Mouse (Mus musculus) heart, postnatal 14 days (tissue): ENCODE data around the gene Rab3gap2. TPM values are rescaled to one million over a fixed set of nuclear protein-coding genes. Genes with fewer than 3 reads are reported as not detected.

Experiments
- DNase-seq, 2 experiments: peaks; one replicate each; pipeline ENCODE4 v3.0.0; 2021 to 2022
- intact Hi-C: fragments of 180-260 bp; cut with DNase I; formaldehyde crosslinking; loops from one replicate; pipeline ENCODE4 v1.15.1; 2025
- long read RNA-seq, 2 experiments: library from polyadenylated mRNA; stranded (forward); transcript quantifications; one replicate each; pipeline ENCODE4 v2.0.0; 2021
- total RNA-seq, 2 experiments: library from RNA; stranded (reverse); gene quantifications; 2 replicates each; pipeline ENCODE4 v1.2.3; 2021

The Rab3gap2 gene
- total RNA-seq, result 10 to 100 TPM; 21.4 to 22.0 TPM
- long read RNA-seq, experiment 1, full-length matches to known transcripts, result 9 of 13 reads
- long read RNA-seq, experiment 1, partial matches to known transcripts, result 2 of 13 reads
- long read RNA-seq, experiment 1, other reads (novel, unspliced or antisense), result 2 of 13 reads
- long read RNA-seq, experiment 2, full-length matches to known transcripts, result 10 of 13 reads
- long read RNA-seq, experiment 2, partial matches to known transcripts, result 0 of 13 reads
- long read RNA-seq, experiment 2, other reads (novel, unspliced or antisense), result 3 of 13 reads

DNA sequence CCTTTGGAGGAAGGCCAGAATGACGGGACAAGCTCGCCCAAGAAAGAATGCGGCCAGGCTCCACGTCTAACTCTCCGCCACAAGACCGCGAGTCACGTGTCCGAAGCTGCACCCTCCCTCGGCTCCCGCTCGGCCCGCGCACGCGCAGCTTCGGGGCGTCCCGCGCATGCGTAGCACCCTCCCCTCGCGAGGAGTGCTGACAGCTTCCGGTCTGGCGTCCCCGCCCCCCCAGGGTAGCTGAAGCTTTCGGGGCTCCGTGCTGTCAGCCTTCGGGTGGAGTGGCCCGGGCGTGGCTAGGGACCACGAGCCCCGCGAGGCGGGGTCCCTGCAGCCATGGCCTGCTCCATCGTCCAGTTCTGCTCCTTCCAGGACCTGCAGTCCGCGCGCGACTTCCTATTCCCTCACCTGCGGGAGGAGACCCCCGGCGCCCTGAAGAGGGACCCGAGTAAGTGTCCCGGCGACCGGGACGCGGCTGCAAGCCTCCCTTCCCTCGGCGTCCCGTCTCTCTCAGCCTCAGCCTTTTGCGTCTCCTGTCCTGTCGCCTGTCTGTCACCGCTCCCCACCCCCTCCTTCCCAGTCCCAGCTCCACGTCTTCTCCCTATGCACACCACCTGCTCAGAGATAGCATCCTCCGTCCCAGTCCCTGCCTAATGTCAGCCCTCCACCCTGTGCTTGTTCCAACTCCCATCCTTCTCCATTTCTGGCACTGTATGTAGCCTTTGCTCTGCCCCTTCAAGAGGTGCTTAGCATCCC, at the start of gene Rab3gap2:
Gene Rab3gap2, plus strand, starts transcription at position 209 of the 753 bp plus-strand sequence.
- DNase-seq, result peak; percentile 100
- intact Hi-C loops, result no loop called here

DNA sequence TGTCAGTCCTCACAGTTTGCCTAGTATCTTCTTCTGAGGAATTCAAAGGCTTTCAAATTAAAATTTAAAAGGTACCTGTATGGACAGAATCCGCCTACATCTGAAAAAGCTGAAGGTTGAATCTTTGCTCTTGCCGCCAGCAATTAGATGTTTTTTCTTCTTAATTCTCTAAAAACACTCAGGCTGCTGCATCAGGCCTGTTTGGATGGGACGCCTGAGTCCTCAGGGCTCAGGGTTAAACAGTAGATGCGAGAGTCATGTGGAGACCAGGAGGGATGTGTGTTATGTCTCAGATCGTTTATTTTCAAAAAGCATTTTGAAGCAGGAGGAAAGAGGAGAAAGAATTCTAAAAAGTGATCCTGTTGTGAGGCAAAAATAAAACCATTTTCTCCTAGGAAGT, 30.3 kb upstream of the Rab3gap2 start:
- no peak for DNase-seq
- intact Hi-C loops, result no loop called here

DNA sequence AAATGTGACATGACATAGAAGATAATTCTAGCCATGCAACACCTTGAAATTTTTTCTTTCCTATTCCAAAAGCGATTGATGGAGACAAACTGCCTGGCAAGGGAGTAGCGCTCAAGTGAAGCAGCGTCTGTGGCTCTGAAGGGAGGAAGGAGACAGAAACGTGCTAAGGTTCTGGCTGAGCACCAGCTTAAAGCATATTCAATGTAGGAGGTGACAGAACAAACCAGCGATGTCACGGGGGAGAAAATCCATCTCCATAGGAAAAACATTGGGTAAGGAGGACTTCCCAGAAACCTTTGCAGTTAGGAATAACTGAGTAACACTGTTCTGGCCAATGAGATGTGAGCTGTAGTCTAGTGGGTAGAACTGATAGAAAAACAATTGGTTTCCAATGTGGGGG, 26.1 kb upstream of the Rab3gap2 start:
- DNase-seq, result no peak
- intact Hi-C loops, result no loop called here

DNA sequence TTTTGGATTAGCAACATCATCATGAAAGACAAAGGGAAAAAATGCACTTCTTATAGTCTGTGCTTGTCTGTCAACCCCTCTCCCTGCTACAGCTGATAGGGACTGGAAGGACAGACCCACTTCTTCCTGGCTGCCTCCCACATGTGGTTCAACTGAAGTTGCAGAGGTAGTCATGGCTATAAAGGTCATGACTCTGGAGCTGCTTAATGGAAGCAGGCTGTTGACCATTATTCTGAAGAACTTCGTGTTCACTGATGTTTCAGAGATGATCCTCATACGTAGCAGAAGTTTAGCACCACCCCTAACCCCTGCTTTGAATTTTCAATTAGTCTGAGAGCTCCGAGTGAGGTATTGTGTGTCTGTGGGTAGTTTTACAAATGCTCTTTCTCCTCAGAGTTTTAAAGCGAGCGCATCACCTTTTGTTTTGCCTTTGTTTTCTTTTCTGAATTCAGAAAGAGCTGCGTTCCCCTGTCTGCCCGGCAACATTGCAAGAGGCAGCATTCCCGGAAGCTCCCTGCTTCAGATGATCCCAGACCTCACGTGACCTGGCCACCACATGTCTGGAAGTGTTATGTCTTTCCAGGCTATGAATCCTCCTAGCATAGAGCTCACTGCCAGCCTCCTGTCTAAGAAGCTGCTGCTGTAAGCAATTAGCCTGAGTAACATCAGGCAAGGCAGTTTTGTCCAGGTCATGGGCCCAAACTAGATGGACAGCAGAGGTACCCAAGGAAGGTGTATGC, 20.2 kb upstream of the Rab3gap2 start:
- intact Hi-C loops, result no loop called here
- peak in 1 of 2 experiments; percentile 25 for DNase-seq

DNA sequence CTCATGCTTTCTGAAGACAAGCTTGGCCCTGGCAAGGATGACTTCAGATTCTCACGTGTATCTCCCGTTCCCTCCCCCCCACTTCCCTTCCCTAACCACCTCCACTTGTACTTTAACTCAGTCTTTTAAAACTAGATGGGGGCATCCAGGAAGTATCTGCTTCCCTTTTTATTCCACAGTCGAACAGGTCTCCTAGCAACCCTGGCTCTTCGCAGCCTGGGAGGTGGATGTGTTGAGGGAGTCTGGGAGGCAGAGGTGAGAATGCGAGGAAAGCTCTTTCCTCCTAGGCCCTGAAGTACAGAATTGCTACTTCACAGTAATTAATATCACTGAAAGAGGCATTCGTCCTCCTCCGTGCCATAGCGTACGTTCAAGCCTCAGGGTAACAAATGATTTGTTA, 18.4 kb upstream of the Rab3gap2 start:
- intact Hi-C loops, result no loop called here
- DNase-seq, result no peak

DNA sequence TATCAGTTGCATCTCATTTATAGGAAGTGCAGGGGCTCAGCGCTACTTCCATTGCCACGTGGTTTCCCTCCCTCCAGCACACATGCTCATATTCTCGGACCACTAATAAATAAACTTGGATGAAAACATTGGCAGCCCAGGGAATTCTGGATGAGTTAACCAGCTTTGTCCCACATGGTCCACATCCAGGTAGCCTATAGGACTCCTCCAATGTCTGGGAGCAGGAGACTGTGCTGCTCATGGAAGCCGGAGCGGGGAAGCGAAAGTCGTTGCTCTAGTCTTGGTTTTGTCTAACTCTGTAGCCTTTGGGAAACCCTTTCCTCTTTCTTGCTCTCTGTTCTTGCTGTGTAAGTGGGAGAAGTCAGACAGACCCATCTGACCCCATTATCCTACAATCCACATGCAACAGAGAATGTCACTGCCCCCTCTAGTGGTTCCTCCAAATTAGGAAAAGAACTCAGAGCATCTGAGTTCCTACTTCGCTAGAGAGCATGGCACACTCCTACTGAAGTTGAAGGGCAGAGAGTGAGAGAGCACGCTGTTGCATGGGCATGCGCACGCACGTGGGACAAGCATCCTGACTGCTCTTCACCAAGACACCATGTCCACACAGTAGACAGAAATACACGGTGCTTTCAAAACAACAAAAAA, 16.7 kb upstream of the Rab3gap2 start:
- peak in 1 of 2 experiments; percentile 35 for DNase-seq
- intact Hi-C loops, result no loop called here

DNA sequence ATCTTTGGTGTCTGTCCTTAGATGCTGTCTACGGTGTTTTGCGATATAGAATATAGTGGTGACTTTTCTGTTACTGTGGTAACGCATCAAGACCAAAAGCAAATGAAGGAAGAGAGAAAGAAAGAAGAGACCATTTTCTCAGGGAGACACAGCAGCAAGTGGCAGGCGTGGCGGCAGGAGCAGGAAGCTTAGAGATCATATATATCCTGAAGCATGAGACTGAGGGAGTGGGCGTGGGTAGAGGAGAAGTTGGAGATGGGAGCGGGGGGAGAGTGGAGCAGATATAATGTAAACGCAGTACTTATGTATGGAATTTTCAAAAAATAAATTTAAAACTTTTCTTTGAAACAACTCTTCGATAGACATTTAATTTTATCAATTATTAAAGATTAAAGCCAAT, 14.0 kb upstream of the Rab3gap2 start:
- intact Hi-C loops, result no loop called here
- no peak for DNase-seq

DNA sequence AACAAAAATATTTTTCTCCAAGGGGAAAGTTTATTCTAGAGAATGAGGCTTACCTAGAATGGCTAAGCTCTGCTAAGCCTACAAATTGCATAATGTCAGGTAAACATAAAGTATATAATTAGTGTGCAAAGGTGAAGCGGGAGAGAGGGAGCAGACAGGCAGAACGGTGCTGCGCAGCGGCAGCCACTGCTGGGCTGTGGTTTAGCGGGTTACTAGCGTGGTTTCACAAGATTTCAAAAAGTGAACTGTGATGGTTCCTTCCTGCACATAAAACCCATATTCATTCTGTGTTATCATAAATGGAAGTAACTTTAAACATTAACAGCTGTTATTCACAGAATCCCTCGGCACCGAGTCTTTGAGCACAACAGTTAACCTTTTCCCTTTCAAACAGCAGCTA, 11.8 kb upstream of the Rab3gap2 start:
- intact Hi-C loops, result loop anchor here (2.0 kb wide), 2 partner anchors 225 to 367 kb away; no protein-coding TSS in a partner anchor
- no peak for DNase-seq

DNA sequence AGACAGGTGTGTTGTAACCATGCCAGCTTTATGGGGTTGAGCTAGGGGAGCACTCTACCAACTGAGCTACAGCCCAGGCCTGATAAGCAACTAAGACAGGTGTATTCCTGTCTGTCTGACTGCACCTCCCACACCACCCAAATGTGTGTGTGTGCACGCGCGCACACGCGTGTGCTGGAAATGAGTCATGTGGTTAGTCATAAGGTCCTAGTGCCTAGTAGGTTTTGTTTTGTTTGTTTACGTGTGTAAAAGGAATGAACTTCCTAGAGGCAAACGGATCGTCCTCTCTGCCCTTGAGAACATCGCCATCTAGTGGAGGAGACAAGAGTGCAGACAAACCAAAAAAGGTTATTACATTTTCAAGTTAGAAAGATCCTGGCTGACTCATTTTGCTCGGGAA, 10.4 kb upstream of the Rab3gap2 start:
- peak in 1 of 2 experiments; percentile 61 for DNase-seq
- intact Hi-C loops, result loop anchor here (2.0 kb wide), 2 partner anchors 227 to 369 kb away; no protein-coding TSS in a partner anchor

DNA sequence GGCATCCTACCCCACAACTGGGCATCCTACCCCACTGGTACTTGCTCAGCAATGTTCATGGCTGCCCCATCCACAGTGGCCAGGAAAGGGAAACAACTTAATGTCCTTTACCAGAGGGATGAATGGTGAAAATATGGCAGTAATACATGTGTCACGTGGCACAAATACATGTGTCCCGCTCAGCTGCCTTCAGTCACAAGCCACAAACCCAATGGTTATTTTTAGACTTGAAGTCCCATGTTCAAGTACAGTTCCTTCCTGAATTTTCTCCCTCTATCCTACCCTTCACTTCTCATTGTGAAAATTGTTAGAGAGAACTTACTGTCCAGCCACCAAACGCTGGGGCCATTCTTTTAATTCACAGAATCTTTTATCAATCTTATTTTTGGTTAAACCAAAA, 7.6 kb upstream of the Rab3gap2 start:
- intact Hi-C loops, result loop anchor here (5.0 kb wide), 1 partner anchor 349 kb away; the partner anchor contains the start of gene Marc2

DNA sequence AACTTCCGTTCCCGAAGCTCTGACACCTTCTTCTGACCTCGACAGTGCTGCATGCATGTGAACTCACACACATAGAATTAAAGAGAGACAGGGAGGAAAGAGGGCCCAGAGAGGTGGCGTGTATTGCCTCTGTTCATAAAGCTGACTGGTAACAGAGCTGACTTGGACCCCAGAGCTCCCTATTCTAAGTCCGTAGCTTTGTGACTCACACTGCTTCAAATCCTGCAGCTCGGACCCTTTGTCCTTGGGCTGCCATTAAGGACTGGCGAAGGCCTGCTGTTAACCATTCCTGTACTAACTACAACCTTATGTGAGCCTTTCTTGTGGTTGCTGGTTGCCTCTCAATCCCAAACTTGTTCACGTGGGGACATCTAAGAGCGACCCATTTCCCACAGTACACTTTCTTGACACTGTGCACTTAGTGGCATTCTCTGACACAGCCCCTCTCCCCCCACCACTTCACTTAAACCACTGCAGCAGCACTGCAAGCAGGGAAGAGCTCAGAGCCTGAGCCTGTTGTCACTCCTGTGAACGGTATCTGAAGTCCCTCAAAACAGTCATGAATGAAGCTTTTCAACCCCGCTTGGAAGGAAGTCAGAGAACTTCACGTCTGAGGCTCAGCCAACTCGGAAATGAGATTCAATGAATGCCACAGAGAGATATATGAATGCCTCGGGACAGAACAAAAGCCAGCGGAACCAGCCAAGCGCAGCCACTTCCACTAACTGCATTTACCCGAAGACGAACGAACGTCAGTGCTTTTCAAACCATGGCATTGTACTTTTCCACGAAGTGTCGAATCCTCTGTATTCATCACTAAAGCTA, 3.1 kb upstream of the Rab3gap2 start:
- intact Hi-C loops, result no loop called here
- no peak for DNase-seq

More for the DNA sequence above, 7.6 kb upstream of the Rab3gap2 start:
- no peak for DNase-seq

DNA sequence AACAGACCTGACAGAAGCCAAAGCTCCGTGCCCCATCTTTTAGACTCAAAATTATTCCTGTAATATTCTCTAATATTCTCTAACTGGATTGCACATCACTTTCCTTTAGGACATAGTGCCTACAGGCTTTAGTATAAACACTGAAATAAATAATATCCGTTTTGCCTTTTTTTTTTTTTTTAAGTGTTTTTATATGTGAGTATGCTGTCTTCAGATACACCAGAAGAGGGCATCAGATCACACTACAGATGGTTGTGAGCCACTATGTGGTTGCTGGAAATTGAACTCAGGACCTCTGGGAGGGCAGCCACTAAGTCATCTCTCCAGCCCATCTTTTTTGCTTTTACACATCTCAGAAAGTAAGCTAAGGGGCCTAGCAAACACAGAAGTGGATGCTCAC, 1.9 kb upstream of the Rab3gap2 start:
- intact Hi-C loops, result no loop called here
- no peak for DNase-seq

DNA sequence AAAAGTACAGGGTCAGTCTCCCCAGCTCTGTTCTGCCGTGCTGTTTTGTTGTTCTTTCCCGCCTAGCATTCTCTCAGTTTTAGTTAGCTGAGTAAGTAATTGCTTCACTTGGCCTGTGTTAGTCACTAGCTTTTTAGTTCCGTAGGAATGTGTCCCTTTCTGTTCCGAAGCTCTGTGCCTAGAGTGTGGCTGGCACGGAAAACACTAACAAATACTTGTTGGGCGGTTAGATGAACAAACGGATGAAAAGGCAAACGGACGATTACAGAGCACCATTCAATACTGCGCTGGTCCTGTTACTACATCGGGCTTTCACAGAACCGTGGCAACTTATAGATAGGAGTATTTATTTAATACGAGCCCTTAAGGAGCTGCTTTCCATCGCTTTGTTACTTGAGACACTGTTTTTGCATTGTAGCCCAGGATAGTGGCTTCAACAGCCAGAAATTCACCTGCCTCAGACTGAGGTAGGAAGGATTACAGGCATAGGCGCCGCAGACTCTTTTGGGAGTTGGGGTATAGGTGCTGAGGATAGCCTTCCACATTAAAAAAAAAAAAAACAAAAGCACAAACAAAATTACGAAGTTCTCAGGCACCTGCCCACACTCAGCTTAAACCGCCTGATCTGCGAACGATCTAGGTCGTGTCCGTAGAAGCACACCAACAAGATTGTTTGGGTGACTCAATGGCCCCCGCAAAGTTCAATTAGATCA, 565 bp upstream of the Rab3gap2 start:
- DNase-seq, result peak in 1 of 2 experiments; percentile 31
- intact Hi-C loops, result no loop called here

DNA sequence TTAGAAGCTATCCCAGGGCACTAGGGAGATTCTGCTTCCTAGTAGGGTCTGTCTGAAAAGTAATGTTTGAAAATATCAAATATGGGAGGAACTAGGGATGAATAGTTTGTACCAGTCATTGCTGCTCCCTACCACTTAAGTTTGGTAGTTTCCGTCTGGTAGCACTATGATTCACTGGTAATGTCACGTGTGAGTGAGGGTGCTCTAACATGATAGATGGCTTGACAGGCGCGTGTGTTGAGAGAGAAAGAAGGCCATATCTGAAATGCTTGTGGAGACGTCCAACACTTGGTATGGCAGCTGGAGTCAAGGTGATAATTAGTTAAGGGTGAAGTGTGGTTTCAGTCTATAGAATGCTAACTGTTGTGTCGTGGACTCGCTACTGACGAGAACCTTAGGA, 1.2 kb downstream of the Rab3gap2 start:
- intact Hi-C loops, result no loop called here
- DNase-seq, result no peak

DNA sequence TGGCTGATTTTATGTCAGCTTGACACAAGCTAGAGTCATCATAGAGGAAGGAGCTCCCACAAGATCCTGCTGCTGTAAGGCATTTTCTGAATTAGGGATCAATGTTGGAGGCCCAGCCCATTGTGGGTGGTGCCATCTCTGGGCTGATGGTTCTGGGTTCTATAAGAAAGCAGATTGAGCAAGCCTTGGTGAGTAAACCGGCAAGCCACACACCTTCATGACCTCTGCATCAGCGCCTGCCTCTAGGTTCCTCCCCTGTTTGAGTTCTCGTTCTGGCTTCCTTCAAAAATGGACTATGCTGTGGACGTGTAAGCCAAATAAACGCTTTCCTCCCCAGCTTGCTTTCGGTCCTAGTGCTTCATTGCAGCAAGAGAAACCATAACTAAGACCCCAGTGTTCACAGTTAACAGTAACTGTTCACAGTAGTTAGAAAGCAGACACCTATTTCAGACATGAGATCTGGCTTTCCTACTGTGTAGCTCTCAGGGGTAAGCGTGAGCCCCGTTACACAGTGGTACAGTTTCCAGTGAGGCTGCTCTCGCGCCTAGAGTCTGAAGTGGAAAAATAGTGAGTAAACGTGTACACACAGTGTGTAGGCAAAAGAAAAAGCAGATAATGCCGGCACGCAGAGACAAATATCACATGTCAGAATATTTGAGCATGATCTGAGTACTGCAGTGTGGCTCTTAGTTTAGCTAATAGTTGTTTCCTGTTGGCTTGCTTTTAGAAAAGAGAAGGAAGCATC, 4.1 kb downstream of the Rab3gap2 start:
- intact Hi-C loops, result no loop called here
- no peak for DNase-seq

DNA sequence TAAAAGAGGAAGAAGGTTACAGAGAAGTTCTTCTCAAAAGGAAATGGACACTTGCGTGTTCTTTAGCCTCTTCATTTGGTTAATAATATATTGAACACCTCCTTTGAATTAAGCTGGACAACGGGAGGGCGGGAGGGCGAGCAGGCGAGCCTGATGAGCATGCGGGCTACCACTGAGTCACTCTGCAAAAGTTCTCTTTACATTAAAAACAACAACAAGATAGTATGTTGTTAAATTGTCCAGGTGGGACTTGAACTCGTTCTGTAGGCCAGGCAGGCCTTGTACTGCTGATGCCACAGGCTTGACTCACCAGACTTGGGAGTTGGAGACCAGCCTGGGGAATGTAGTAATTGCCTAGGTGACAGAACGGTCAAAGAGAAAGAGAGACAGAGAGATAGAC, 4.8 kb downstream of the Rab3gap2 start:
- DNase-seq, result no peak
- intact Hi-C loops, result no loop called here

DNA sequence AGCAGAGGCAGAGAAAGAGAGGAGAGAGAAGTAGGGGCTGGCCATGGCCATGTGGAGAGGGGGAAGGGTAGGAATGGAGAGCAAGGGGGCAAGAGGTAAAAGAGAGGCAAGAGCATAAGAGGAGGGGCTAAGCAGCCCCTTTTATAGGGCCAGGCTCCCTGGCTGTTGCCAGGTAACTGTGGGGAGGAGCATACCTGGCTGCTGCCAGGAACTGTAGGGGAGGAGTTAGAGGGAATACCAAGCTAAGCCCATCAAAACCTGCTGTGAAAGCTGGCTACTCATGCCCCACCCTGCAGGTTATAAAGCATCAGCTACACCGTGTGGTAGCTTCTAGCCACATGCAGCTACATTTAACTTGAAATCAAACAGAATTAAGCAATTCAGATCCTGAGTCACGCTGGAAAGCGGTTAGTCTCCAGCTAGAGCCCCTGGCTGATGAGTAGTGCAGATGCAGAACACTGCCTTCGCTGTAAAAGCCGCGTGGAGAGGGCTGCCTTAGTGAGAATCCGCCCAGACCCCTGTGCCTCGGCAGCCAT, 5.8 kb downstream of the Rab3gap2 start:
- DNase-seq, result no peak
- intact Hi-C loops, result no loop called here

DNA sequence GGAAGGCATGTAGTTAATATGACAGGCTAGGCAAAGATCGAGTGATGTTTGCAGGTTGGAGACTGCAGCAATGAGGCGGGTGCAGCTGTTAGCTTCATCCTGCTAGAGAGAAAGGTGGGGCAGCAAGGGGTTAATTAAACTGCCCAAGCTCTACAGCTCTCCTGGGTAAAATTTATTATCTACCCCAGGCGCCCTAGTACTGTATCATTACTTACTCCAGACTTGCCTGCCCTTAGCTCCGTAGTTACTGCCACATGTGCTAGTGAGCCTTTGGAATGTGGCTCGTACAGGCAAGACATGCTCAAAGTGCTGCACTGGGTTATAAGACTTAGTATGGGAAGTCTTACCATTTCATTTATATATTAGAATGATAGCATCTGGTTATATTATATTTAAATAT, 12.4 kb downstream of the Rab3gap2 start:
- intact Hi-C loops, result no loop called here

More for the DNA sequence above, 12.4 kb downstream of the Rab3gap2 start:
- no peak for DNase-seq
